Mouse (Mus musculus): ENCODE measurements around the gene Mgat2. TPM values are rescaled to one million over a fixed set of nuclear protein-coding genes. Genes with fewer than 3 reads are reported as not detected.
A peak's percentile ranks its signal among the peaks of the same experiment; 100 is the strongest.
"Not testable (repeated sequence)": the region's sequence is repeated elsewhere in the genome, so short reads cannot be mapped to it uniquely, and the experiment has no call there.

Gene Mgat2
- polyA plus RNA-seq, 1 experiment from 2014 or later, result 40.4 TPM

- Histone ChIP-seq H3K27ac (replicated peaks) (peak overlapping the region; percentile 59; the same call in 1 of the 2 replicates), H3K9ac (no peak overlapping the region), H3K9me3 (no peaks in the 10 kb centered on the region), H3K4me3 (peak overlapping the region; percentile 80), H3K36me3 (peaks cover 20% of the 10 kb centered on the region), H3K27me3 (no peaks in the 10 kb centered on the region), H3K4me1 (replicated peaks) (peaks cover 11% of the 10 kb centered on the region), H3K4me2 (peak overlapping the region; percentile 43)
- ATAC-seq (ENCODE audit: low FRiP score, low read depth), result no peak
- 5% methylated on average over 9 of the region's 9 CpGs for WGBS
Measured at GRCm38 (mm10) chr12:69159578-69159940, 24.4 kb upstream of the Mgat2 start.

GRCm38 (mm10) chr12:69160677-69161076 is 23.3 kb upstream of the Mgat2 start:
- not testable (repeated sequence) for ATAC-seq (ENCODE audit: low FRiP score, low read depth); H3K4me2 ChIP-seq; H3K4me3 ChIP-seq; H3K27me3 ChIP-seq; H3K9me3 ChIP-seq; H3K27ac ChIP-seq (replicated peaks); H3K9ac ChIP-seq
- 84% methylated on average over 2 of the region's 2 CpGs for WGBS
- Histone ChIP-seq H3K36me3 (peaks cover 19% of the 10 kb centered on the region), H3K4me1 (replicated peaks) (peaks cover 11% of the 10 kb centered on the region)

GRCm38 (mm10) chr12:69163586-69163985 is 20.4 kb upstream of the Mgat2 start:
- H3K4me2 ChIP-seq; H3K4me3 ChIP-seq; ATAC-seq (ENCODE audit: low FRiP score, low read depth); H3K36me3 ChIP-seq; H3K4me1 ChIP-seq (replicated peaks); H3K9ac ChIP-seq; H3K9me3 ChIP-seq; H3K27ac ChIP-seq (replicated peaks); H3K27me3 ChIP-seq: not testable (repeated sequence)
- 89% methylated on average over 4 of the region's 4 CpGs for WGBS

GRCm38 (mm10) chr12:69164904-69165303 is 19.1 kb upstream of the Mgat2 start:
- H3K4me3 ChIP-seq, result no peak overlapping the region
- no peak overlapping the region for H3K9ac ChIP-seq
- H3K27me3 ChIP-seq, result no peaks in the 10 kb centered on the region
- no peaks in the 10 kb centered on the region for H3K9me3 ChIP-seq
- H3K4me2 ChIP-seq, result no peak overlapping the region
- no peak for ATAC-seq (ENCODE audit: low FRiP score, low read depth)
- H3K36me3 ChIP-seq, result no peaks in the 10 kb centered on the region
- no peak overlapping the region for H3K27ac ChIP-seq (replicated peaks)
- WGBS, result 62% methylated on average over 3 of the region's 3 CpGs
- peaks cover 10% of the 10 kb centered on the region for H3K4me1 ChIP-seq (replicated peaks)

- H3K4me2 ChIP-seq, result peak overlapping the region; percentile 95; the same call in 1 of the 2 replicates
- 69% methylated on average over 8 of the region's 8 CpGs for WGBS
- ATAC-seq (ENCODE audit: low FRiP score, low read depth), result not testable (repeated sequence)
Measured at GRCm38 (mm10) chr12:69166861-69167581, 16.9 kb upstream of the Mgat2 start.

GRCm38 (mm10) chr12:69167656-69168460 is 16.1 kb upstream of the Mgat2 start:
- WGBS, result 9% methylated on average over 18 of the region's 18 CpGs
- H3K4me2 ChIP-seq, result peak overlapping the region; percentile 95
- H3K27ac ChIP-seq (replicated peaks), result peak overlapping the region; percentile 77
- peaks cover 10% of the 10 kb centered on the region for H3K4me1 ChIP-seq (replicated peaks)
- no peaks in the 10 kb centered on the region for H3K36me3 ChIP-seq
- peak overlapping the region; percentile 63 for H3K9ac ChIP-seq
- no peaks in the 10 kb centered on the region for H3K27me3 ChIP-seq
- peak overlapping the region; percentile 66 for H3K4me3 ChIP-seq
- peak; percentile 74 for ATAC-seq (ENCODE audit: low FRiP score, low read depth)
- no peaks in the 10 kb centered on the region for H3K9me3 ChIP-seq

More at GRCm38 (mm10) chr12:69166861-69167581, 16.9 kb upstream of the Mgat2 start:
- H3K27me3 ChIP-seq; H3K4me3 ChIP-seq; H3K4me1 ChIP-seq (replicated peaks); H3K9ac ChIP-seq; H3K9me3 ChIP-seq; H3K27ac ChIP-seq (replicated peaks); H3K36me3 ChIP-seq: not testable (repeated sequence)

- Histone ChIP-seq H3K27ac (replicated peaks) (peak within 1 kb of the TSS; percentile 77), H3K4me2 (peak within 1 kb of the TSS; percentile 95), H3K36me3 (no peaks in the 10 kb centered on the region), H3K9me3 (no peaks in the 10 kb centered on the region), H3K4me1 (replicated peaks) (peaks cover 10% of the 10 kb centered on the region), H3K4me3 (peak within 1 kb of the TSS; percentile 66), H3K27me3 (no peaks in the 10 kb centered on the region), H3K9ac (peak within 1 kb of the TSS; percentile 63)
- ATAC-seq (ENCODE audit: low FRiP score, low read depth), result peak; percentile 94
- WGBS, result under 1% methylated on average over 40 of the region's 40 CpGs
Measured at GRCm38 (mm10) chr12:69168461-69169106, 15.4 kb upstream of the Mgat2 start, which contains the start of gene Lrr1. TSS of gene Lrr1 (plus strand) at chr12:69168814.

- H3K9me3 ChIP-seq, result no peaks in the 10 kb centered on the region
- no peak overlapping the region for H3K4me3 ChIP-seq
- H3K27ac ChIP-seq (replicated peaks), result no peak overlapping the region
- no peaks in the 10 kb centered on the region for H3K27me3 ChIP-seq
- H3K9ac ChIP-seq, result no peak overlapping the region
- no peak for ATAC-seq (ENCODE audit: low FRiP score, low read depth)
- H3K4me1 ChIP-seq (replicated peaks), result peaks cover 10% of the 10 kb centered on the region
- H3K4me2 ChIP-seq, result no peak overlapping the region
- WGBS, result 98% methylated on average over 2 of the region's 2 CpGs
- no peaks in the 10 kb centered on the region for H3K36me3 ChIP-seq
Measured at GRCm38 (mm10) chr12:69171307-69171706, 12.7 kb upstream of the Mgat2 start.

GRCm38 (mm10) chr12:69175975-69176374 is 8.0 kb upstream of the Mgat2 start:
- no peak for ATAC-seq (ENCODE audit: low FRiP score, low read depth)

GRCm38 (mm10) chr12:69177526-69177925 is 6.4 kb upstream of the Mgat2 start:
- Histone ChIP-seq H3K9ac (no peak overlapping the region), H3K27ac (replicated peaks) (no peak overlapping the region)

More at GRCm38 (mm10) chr12:69175975-69176374, 8.0 kb upstream of the Mgat2 start:
- H3K36me3 ChIP-seq, result no peaks in the 10 kb centered on the region
- no peaks in the 10 kb centered on the region for H3K27me3 ChIP-seq
- H3K9me3 ChIP-seq, result no peaks in the 10 kb centered on the region
- no peak overlapping the region for H3K4me3 ChIP-seq
- H3K4me2 ChIP-seq, result no peak overlapping the region
- H3K9ac ChIP-seq, result no peak overlapping the region
- WGBS, result 97% methylated on average over 3 of the region's 3 CpGs
- no peak overlapping the region for H3K27ac ChIP-seq (replicated peaks)
- no peaks in the 10 kb centered on the region for H3K4me1 ChIP-seq (replicated peaks)

GRCm38 (mm10) chr12:69179371-69179770 is 4.6 kb upstream of the Mgat2 start:
- ATAC-seq (ENCODE audit: low FRiP score, low read depth), result no peak
- peaks cover 10% of the 10 kb centered on the region for H3K36me3 ChIP-seq
- H3K9ac ChIP-seq, result no peak overlapping the region
- no peak overlapping the region for H3K4me3 ChIP-seq
- H3K27me3 ChIP-seq, result no peaks in the 10 kb centered on the region
- no peak overlapping the region for H3K27ac ChIP-seq (replicated peaks)
- WGBS, result 84% methylated on average over 12 of the region's 12 CpGs
- no peaks in the 10 kb centered on the region for H3K9me3 ChIP-seq
- H3K4me1 ChIP-seq (replicated peaks), result peaks cover 4% of the 10 kb centered on the region; the same call in 1 of the 2 replicates
- H3K4me2 ChIP-seq, result no peak overlapping the region

More at GRCm38 (mm10) chr12:69177526-69177925, 6.4 kb upstream of the Mgat2 start:
- no peak overlapping the region for H3K4me3 ChIP-seq
- ATAC-seq (ENCODE audit: low FRiP score, low read depth), result no peak
- WGBS, result 82% methylated on average over 3 of the region's 3 CpGs
- no peaks in the 10 kb centered on the region for H3K9me3 ChIP-seq
- no peaks in the 10 kb centered on the region for H3K4me1 ChIP-seq (replicated peaks)
- H3K27me3 ChIP-seq, result no peaks in the 10 kb centered on the region
- H3K4me2 ChIP-seq, result no peak overlapping the region
- H3K36me3 ChIP-seq, result peaks cover 10% of the 10 kb centered on the region

GRCm38 (mm10) chr12:69181800-69182199 is 2.2 kb upstream of the Mgat2 start:
- Histone ChIP-seq H3K27me3 (no peaks in the 10 kb centered on the region), H3K4me1 (replicated peaks) (peaks cover 19% of the 10 kb centered on the region), H3K9ac (no peak overlapping the region), H3K4me3 (no peak overlapping the region), H3K4me2 (no peak overlapping the region), H3K36me3 (peaks cover 10% of the 10 kb centered on the region), H3K9me3 (no peaks in the 10 kb centered on the region), H3K27ac (replicated peaks) (no peak overlapping the region)
- ATAC-seq (ENCODE audit: low FRiP score, low read depth), result no peak
- WGBS, result 94% methylated on average over 4 of the region's 4 CpGs

All from hindbrain, embryonic 15.5 days (tissue).